Mouse (Mus musculus) gonadal fat pad, adult 2 months (tissue): ENCODE data around the gene Atrip. TPM values are rescaled to one million over a fixed set of nuclear protein-coding genes. Genes with fewer than 3 reads are reported as not detected.

Experiments
- DNase-seq: peaks from one replicate; pipeline ENCODE4 v3.0.0-alpha.2; 2012; ENCODE audit warnings: low read depth
- polyA plus RNA-seq: library from polyadenylated mRNA; depleted of rRNA; stranded (reverse); fragments of >200 nt; gene quantifications from 2 replicates; pipeline ENCODE4 v1.2.3, GENCODE M21; 2012; rRNA removed

Atrip gene
- 21.9 and 24.2 TPM in 2 replicates for polyA plus RNA-seq

DNA sequence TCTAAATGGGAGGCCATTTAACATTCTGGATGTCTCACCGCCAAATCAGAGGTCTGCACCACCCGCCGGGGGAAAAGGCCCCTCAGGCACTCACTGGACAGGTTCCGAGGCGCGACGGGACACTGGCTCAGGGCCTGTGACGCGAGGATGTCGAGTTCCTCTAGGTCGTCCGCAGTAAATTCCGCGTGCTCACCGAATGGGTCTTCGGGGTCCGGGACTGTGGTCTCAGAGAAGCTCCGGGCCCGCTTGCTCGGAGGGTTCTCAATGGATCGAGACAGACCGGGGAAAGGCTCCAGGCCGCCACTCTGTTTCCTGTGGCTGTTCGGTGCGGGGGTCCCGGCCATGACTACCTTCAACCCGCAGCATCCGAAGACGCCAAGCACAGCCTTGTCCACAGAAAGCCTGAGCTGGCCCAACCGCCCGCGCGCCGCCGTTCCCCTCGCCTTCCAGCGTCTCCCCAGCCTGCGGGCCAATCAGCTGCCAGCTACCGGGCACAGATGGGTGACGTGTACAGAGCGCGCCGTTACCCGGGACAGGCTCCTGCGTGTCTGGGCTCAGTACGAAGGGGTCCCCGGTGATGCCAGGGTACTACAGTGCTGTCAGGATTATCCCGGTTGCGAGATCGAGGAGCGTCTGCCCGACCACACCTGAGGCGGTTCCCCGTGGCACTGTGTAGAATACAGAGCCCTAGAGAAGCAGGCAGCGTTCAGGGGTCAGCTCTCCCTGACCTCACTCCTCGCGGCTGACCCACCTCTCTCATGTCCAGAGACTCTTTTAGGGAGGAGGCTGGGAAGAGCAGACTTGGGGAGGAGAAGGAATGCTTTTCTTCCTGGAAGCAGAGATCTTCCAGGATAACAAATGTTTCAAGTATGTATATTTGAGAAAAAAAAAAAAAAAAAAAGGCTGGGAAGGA is at the start of gene Atrip:
Gene Atrip, minus strand, starts transcription at position 464 of the 913 bp plus-strand sequence.
- no peak for DNase-seq

- no peak for DNase-seq
Measured at GRCm38 (mm10) chr9:109123266-109123665, 49.3 kb upstream of the Atrip start.

GRCm38 (mm10) chr9:109122553-109123085 is 48.7 kb upstream of the Atrip start:
- no peak for DNase-seq

DNA sequence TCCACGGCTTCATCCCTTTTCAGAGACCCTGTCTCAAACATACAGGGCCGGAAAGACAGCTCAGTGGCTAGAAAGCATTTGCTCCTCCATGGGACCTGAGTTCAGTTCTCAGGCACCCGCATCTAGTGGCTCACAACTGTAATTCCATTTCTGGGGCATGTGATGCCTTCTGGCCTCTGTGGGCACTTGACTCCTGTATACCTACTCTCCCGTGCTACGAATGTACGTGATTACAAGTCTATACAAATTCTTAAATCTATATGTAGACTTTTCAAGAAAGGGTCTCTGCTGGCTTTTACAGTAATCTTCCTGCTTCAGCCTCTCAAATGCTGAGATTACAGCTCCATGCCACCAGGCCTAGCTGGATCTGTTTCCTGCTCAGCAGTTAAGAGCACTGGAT is 47.0 kb upstream of the Atrip start:
- no peak for DNase-seq

DNA sequence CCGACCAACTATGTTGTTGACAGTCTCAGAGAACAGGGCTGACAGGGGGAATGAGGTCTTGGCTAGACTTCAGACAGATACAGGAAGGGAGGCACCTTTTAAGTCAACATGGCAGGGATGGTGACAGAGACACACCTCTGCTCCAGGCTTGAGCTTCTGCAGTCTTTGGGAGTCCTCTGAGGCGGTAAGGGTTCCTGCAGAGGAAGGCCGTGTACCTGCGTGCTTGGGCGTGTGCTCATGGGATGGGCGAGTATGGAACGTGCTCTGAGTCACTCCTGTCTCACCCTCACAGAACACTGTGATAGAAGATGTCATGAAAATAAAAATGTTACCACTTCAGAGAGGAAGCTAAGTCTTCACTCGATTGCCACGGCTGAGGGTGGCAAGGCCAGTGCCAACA is 45.6 kb upstream of the Atrip start:
- no peak for DNase-seq

DNA sequence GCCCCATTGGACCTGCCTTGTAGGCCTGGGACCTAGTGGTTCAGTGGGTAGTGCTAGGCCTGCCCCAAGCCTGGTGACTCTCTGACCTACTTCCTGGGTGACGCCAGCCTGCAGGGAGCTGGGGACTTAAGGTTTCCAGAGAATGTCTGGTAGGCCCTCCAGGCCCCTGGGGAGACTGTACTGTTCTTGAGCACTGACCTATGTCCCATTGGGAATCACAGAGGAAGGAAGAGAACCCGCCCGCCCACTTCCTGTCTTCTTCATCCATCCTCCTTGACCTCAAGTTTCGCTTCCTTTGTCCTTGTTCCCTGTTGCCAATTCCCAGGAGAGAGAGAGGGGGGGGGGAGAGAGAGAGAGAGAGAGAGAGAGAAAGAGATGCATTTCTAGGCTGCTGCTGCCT is 44.2 kb upstream of the Atrip start:
- DNase-seq = no peak

GRCm38 (mm10) chr9:109116205-109116604 is 42.3 kb upstream of the Atrip start:
- DNase-seq = no peak

GRCm38 (mm10) chr9:109114871-109115270 is 40.9 kb upstream of the Atrip start:
- DNase-seq = no peak

- no peak for DNase-seq
Measured at GRCm38 (mm10) chr9:109114276-109114675, 40.4 kb upstream of the Atrip start.

- DNase-seq = no peak
Measured at GRCm38 (mm10) chr9:109113331-109113730, 39.4 kb upstream of the Atrip start.

DNA sequence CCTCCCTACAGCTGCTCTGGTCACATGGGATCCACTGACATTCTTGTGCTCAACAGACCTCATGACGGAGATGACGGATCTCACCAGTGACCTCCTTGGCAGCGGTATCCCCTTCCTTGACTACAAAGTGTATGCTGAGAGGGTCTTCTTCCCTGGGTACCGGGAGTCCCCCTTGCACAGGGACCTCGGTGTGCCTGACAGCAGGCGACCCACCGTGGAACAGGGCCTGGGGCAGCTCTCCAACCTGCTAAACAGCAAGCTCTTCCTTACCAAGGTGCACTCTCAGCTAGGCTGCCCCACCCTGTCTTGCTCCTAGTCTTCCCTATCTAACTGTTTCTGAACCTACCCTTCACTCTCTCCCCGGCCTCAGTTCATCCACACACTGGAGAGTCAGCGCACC is 37.7 kb upstream of the Atrip start:
- DNase-seq = no peak

DNA sequence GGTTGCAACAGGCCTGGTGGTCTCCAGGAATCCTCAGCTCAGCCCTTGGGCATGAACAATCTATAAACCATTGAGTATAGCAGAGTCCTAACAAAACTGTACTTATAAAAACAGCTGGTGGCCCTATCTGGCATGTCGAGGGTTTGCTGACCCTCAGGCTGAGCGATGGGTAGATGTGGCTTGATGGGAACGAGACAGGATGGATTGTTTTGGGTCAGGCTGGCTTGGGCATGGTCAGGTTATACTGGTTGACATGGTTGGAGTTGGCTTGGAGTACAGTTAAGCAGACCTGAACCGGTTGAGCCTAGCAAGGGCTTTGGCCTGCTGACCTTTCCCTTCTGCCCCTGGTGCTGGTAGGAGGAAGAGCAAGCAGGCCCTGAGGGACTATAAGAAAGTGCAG is 37.2 kb upstream of the Atrip start:
- DNase-seq = no peak

DNA sequence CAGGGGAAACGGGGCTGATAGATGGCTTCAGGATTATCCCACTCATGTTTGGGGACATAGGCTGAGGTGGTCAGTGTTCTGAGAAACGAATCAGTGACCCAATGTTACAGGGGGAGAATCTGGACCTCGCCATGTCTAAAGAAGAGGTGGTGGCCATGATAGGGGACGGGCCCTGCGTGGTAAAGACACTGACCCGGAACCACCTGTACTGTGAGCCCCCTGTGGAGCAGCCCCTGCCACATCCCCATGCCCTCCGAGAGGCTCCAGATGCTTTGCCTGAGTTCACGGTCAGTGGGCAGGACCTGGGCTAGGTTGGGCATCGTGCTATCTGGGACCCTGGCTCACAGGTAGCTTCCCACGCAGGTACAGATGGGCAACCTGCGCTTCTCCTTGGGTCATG is 36.3 kb upstream of the Atrip start:
- DNase-seq = no peak

- no peak for DNase-seq
Measured at GRCm38 (mm10) chr9:109107341-109107740, 33.4 kb upstream of the Atrip start.

GRCm38 (mm10) chr9:109105648-109106047 is 31.7 kb upstream of the Atrip start:
- DNase-seq = no peak

- no peak for DNase-seq
Measured at GRCm38 (mm10) chr9:109105011-109105410, 31.1 kb upstream of the Atrip start.

- DNase-seq = no peak
Measured at GRCm38 (mm10) chr9:109104083-109104482, 30.2 kb upstream of the Atrip start.

GRCm38 (mm10) chr9:109103250-109103649 is 29.3 kb upstream of the Atrip start:
- DNase-seq = no peak

DNA sequence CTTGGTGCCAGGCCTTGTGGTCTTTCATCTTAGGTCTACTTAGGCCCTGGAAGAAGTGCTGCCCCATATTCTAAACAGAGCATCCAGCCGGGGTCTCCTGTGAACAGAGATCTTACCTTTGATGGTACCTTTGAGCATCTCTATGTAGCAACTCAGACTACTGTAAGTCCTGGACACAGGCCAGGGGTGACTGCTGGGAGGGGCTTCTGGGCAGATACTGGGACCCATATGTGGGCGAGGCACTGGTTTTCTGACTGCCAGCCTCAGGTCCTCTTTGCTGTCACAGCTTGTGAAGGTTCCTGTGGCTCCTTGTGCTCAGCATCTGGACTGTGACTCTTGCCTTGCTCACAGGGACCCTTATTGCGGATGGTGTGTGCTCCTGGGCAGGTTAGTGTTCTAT is 28.6 kb upstream of the Atrip start:
- no peak for DNase-seq

DNA sequence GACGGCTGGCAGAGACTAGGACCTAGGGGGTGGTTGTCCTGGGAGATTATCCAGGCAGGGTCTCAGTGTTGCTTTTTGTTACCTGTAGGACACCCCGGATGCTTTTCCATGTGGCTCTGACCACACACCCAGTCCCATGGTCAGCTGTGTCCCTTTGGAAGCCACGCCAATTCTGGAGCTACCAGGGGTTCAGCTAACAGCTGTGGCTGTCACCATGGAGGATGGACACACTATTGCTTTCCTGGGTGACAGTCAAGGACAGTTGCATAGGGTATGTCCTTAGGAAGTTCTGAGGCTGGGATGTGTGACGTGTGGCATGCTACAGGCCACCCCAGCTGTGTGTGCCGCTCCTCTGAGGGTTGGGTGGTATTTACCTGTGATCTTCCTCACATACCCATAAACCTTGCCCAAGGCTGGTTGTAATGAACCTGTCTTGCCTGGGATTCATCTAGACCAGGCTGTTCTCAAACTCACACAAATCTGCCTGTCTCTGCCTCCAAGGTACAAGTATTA is 28.1 kb upstream of the Atrip start:
- no peak for DNase-seq

GRCm38 (mm10) chr9:109100307-109100928 is 26.5 kb upstream of the Atrip start:
- no peak for DNase-seq

- no peak for DNase-seq
Measured at GRCm38 (mm10) chr9:109098969-109099368, 25.0 kb upstream of the Atrip start.

GRCm38 (mm10) chr9:109098366-109098765 is 24.4 kb upstream of the Atrip start:
- no peak for DNase-seq
